Mouse (Mus musculus): ENCODE results near the gene Gm17606. TPM values are rescaled to one million over a fixed set of nuclear protein-coding genes. Genes with fewer than 3 reads are reported as not detected.

The Gm17606 gene
- total and polyA plus RNA-seq, 3 experiments = 2.5 TPM; not detected in 2

DNA sequence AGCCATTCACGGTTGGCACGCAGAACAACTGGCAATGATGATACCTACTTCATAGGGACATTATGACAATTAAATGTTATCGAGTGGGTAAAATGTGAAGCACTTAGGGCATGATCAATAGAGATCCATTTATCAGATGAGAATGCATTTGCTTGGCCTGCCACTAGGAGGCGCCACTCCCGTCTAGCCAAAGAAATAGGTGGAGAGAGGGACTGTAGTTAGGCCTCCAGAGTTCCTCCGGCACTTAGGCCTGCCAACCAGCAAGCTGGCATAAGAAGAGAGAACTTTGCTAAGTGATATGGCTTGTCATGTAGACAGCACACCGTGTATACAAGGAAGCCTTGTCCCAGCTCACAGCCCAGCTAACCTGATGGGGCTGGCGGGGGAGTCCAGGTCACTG lies 3.8 kb upstream of the Gm17606 start:
- Histone ChIP-seq H3K27me3 (replicated peaks) (no peaks in the 10 kb centered on the region), H3K4me1 (ENCODE audit: control insufficient read depth in 1 of 2, insufficient read depth in 2 of 2) (peaks cover 5 to 14% of the 10 kb centered on the region in 2 experiments; a peak in 2 of 4 replicates), H3K9ac (ENCODE audit: insufficient read depth, low read depth) (no peak overlapping the region), H3K27ac (ENCODE audit: insufficient read depth, low read depth) (no peak overlapping the region), H3K4me3 (replicated peaks in 1 of 3; ENCODE audit: low read depth in 2 of 3, low read length in 2 of 3, poor library complexity in 1 of 3) (no peak overlapping the region), H3K9me3 (replicated peaks; ENCODE audit: low read length) (no peaks in the 10 kb centered on the region), H3K4me2 (ENCODE audit: insufficient read depth, low read depth, poor library complexity, severe bottlenecking) (no peak overlapping the region), H3K79me2 (replicated peaks; ENCODE audit: control insufficient read depth, extremely low read depth, insufficient read depth, poor library complexity, severe bottlenecking) (no peaks in the 10 kb centered on the region), H3K36me3 (replicated peaks in 1 of 2; ENCODE audit: control insufficient read depth in 1 of 2, insufficient read depth in 1 of 2, low read length in 1 of 2) (peaks cover 44 to 96% of the 10 kb centered on the region in 2 experiments)
- TF ChIP-seq RAD21 (IDR thresholded peaks at IDR 0.05; ENCODE audit: low read depth, low read length) (peak; percentile 33), CTCF (conservative IDR thresholded peaks at IDR 0.05 in 1 of 2, IDR thresholded peaks at IDR 0.05 in 1 of 2; ENCODE audit: low read depth in 2 of 2, low read length in 2 of 2) (peak; percentile 88 to 99), JUND (conservative IDR thresholded peaks at IDR 0.05; ENCODE audit: low read depth, low read length) (no peak), SMC3 (IDR thresholded peaks at IDR 0.05; ENCODE audit: low read depth, low read length) (peak; percentile 73)
- dilution Hi-C loops (cut with MboI; ENCODE audit: extremely low pct_ligation_motif_present, extremely low pct_unique_long_range_greater_than_20kb, low sequenced_read_pairs) = no loop called here
- in situ Hi-C loops (cut with MboI; ENCODE audit: low pct_ligation_motif_present, low pct_unique_long_range_greater_than_20kb, low sequenced_read_pairs) = loop anchor here (5.0 to 25.0 kb wide), 3 partner anchors 45 to 575 kb away; partner anchors contain the start of gene Ajuba
- no peak for DNase-seq (ENCODE audit: extremely low read depth)

GRCm38 (mm10) chr14:54638210-54638609 lies 2.5 kb upstream of the Gm17606 start:
- Histone ChIP-seq H3K4me1 (ENCODE audit: control insufficient read depth in 1 of 2, insufficient read depth in 2 of 2) (peaks cover 5 to 14% of the 10 kb centered on the region in 2 experiments; a peak in 2 of 4 replicates), H3K79me2 (replicated peaks; ENCODE audit: control insufficient read depth, extremely low read depth, insufficient read depth, poor library complexity, severe bottlenecking) (no peaks in the 10 kb centered on the region), H3K27me3 (replicated peaks) (no peaks in the 10 kb centered on the region), H3K4me3 (replicated peaks in 1 of 3; ENCODE audit: low read depth in 2 of 3, low read length in 2 of 3, poor library complexity in 1 of 3) (no peak overlapping the region), H3K27ac (ENCODE audit: insufficient read depth, low read depth) (no peak overlapping the region), H3K36me3 (replicated peaks in 1 of 2; ENCODE audit: control insufficient read depth in 1 of 2, insufficient read depth in 1 of 2, low read length in 1 of 2) (peaks cover 45 to 96% of the 10 kb centered on the region in 2 experiments), H3K9me3 (replicated peaks; ENCODE audit: low read length) (no peaks in the 10 kb centered on the region), H3K4me2 (ENCODE audit: insufficient read depth, low read depth, poor library complexity, severe bottlenecking) (no peak overlapping the region), H3K9ac (ENCODE audit: insufficient read depth, low read depth) (no peak overlapping the region)
- dilution Hi-C loops (cut with MboI; ENCODE audit: extremely low pct_ligation_motif_present, extremely low pct_unique_long_range_greater_than_20kb, low sequenced_read_pairs) (no loop called here), in situ Hi-C loops (cut with MboI; ENCODE audit: low pct_ligation_motif_present, low pct_unique_long_range_greater_than_20kb, low sequenced_read_pairs) (loop anchor here (5.0 to 25.0 kb wide), 3 partner anchors 46 to 576 kb away; partner anchors contain the start of gene Ajuba)
- no peak for DNase-seq (ENCODE audit: extremely low read depth)
- TF ChIP-seq NELFE (IDR thresholded peaks at IDR 0.05; ENCODE audit: low read depth, low read length) (no peak), CTCF (conservative IDR thresholded peaks at IDR 0.05 in 1 of 2, IDR thresholded peaks at IDR 0.05 in 1 of 2; ENCODE audit: low read depth in 2 of 2, low read length in 2 of 2) (0 out of 4 replicates have a peak, but pooled peaks of 1 of the 2 experiments have one; percentile 17), SMC3 (IDR thresholded peaks at IDR 0.05; ENCODE audit: low read depth, low read length) (peak; percentile 8; the same call in 1 of the 2 replicates)

- H3K9me3 ChIP-seq (replicated peaks; ENCODE audit: low read length) = no peaks in the 10 kb centered on the region
- in situ Hi-C loops (cut with MboI; ENCODE audit: low pct_ligation_motif_present, low pct_unique_long_range_greater_than_20kb, low sequenced_read_pairs) (loop anchor here (25.0 kb wide), 1 partner anchor 578 kb away; no protein-coding TSS in a partner anchor), dilution Hi-C loops (cut with MboI; ENCODE audit: extremely low pct_ligation_motif_present, extremely low pct_unique_long_range_greater_than_20kb, low sequenced_read_pairs) (no loop called here)
- H3K4me3 ChIP-seq (replicated peaks in 1 of 3; ENCODE audit: low read depth in 2 of 3, low read length in 2 of 3, poor library complexity in 1 of 3) = no peak overlapping the region
- H3K79me2 ChIP-seq (replicated peaks; ENCODE audit: control insufficient read depth, extremely low read depth, insufficient read depth, poor library complexity, severe bottlenecking) = no peaks in the 10 kb centered on the region
- peaks cover 49 to 97% of the 10 kb centered on the region in 2 experiments for H3K36me3 ChIP-seq (replicated peaks in 1 of 2; ENCODE audit: control insufficient read depth in 1 of 2, insufficient read depth in 1 of 2, low read length in 1 of 2)
- H3K27ac ChIP-seq (ENCODE audit: insufficient read depth, low read depth) = no peak overlapping the region
- H3K4me1 ChIP-seq (ENCODE audit: control insufficient read depth in 1 of 2, insufficient read depth in 2 of 2) = peaks cover 5 to 14% of the 10 kb centered on the region in 2 experiments; a peak in 2 of 4 replicates
- DNase-seq (ENCODE audit: extremely low read depth) = no peak
- no peak overlapping the region for H3K4me2 ChIP-seq (ENCODE audit: insufficient read depth, low read depth, poor library complexity, severe bottlenecking)
- TF ChIP-seq JUND (conservative IDR thresholded peaks at IDR 0.05; ENCODE audit: low read depth, low read length) (no peak), NELFE (IDR thresholded peaks at IDR 0.05; ENCODE audit: low read depth, low read length) (no peak), TCF12 (IDR thresholded peaks at IDR 0.05; ENCODE audit: low read depth, low read length) (no peak), SMC3 (IDR thresholded peaks at IDR 0.05; ENCODE audit: low read depth, low read length) (no peak), MYC (IDR thresholded peaks at IDR 0.05; ENCODE audit: low read depth, low read length) (no peak), UBTF (IDR thresholded peaks at IDR 0.05; ENCODE audit: low read depth, low read length) (no peak), CHD1 (IDR thresholded peaks at IDR 0.05; ENCODE audit: low read depth, low read length) (no peak), JUN (IDR thresholded peaks at IDR 0.05; ENCODE audit: insufficient read depth, low read depth, low read length) (no peak), CTCF (conservative IDR thresholded peaks at IDR 0.05 in 1 of 2, IDR thresholded peaks at IDR 0.05 in 1 of 2; ENCODE audit: low read depth in 2 of 2, low read length in 2 of 2) (no peak)
- no peak overlapping the region for H3K9ac ChIP-seq (ENCODE audit: insufficient read depth, low read depth)
- no peaks in the 10 kb centered on the region for H3K27me3 ChIP-seq (replicated peaks)
These were observed 631 bp upstream of the Gm17606 start for GRCm38 (mm10) chr14:54640121-54640520.

Measured in CH12.LX (cell line).